Mouse (Mus musculus): ENCODE measurements around the gene Amd1.

Gene Amd1

DNA sequence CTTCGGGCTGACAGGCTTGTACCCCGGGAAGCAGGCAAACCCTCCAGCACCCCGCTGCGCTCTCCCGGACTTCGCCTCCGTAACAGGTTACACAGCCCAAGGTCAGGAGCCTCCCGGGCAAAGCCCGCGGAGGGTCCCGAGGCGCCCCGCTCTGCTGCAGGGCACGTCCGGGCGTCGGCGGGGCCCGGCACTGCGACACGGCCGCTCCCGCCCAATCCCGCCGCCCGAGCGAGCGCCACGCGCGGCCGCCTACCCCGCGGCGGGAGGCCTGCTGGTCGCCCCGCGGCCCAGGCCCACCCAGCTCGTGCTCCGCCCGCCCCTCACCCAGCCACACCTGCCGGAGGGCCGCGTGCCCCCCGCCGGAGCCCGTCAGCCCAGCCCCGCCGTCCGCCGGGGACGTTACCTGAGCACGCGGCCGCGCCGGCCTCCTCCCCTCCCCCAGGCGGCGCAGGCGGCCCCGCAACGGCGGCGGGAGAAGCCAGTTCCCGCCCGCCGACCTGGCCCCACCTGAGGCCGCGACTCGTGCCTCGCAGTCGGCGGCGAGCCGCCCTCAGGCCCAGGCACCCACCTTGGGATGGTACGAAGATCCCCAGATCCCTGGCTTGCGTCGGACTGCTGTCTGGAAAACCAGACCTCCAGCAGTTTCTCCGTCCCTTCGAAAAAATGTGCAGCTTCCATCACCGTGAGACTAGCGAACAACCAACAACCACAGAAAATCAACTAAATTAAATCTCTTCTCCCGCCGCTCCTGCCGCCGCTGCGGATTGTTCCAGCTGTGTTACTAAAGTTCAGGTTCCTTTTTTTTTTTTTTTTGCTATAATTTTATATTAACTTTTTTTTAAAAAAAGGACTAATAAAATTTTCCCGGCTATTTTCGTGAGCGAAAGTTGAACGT, 558 bp downstream of the Amd1 start:
- DNase-seq: peak; percentile 65

DNA sequence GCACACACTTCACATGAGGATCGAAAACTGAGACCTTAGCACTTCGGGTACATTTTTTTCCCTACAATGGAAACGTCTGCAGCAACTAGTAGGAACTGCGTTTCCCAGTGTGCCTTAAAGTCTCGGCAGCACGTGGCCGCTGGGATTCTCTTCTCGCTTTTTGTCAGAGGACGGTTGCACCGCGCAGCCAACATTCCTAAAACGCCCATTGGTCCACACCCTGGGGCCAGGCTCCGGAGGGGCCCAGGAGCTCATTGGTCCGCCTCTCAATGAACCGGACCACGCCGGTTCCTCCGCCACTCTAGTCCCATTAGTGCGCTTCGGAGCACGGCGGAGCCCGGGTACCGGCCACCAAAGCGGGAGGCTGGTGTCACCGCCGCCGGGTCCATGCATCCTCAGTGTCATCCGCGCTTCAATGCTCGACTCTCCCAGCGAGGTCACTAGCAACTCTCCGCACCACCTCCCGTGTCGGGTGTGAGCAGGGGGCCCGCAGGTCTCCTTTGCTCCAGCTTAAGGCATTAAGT, 1.3 kb downstream of the Amd1 start:
- DNase-seq: peak; percentile 84

DNA sequence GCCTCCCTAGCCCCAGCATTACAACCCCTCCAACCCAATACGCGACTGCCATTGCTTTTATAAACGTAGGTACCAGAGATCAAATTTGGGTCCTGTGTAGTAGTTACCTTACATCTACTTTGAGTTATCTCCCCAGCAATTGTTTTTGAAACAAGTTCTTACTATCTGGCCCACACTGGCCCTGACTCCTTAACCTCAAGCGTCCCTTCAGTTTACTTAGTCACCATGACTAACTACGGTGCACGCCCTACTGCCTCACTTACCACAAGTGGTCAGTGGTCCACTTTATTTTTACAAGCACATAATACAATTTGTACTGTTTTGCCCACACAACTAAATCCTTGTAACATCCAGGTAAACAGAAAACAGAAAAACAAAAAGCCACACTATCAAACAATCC, 9.3 kb downstream of the Amd1 start:
- DNase-seq: no peak

DNA sequence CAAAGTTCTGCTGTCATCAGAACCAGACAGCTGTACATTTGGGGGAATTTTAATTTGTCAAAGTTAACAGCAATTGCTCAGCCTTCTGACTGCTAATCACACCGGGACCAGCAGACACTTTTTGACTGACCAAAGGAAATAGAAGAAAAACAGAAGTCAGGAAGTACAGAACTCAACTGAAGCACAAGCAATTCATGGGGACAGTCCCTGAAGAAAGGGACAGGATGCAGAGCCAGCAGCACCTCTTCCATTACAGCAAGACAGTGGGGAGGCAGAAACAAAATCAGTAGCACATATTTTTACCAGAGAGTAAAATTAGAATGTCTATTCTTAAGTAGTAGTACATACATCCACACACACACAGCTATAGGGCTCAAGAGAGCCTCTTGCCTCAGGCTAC, 15.2 kb downstream of the Amd1 start:
- DNase-seq: no peak

DNA sequence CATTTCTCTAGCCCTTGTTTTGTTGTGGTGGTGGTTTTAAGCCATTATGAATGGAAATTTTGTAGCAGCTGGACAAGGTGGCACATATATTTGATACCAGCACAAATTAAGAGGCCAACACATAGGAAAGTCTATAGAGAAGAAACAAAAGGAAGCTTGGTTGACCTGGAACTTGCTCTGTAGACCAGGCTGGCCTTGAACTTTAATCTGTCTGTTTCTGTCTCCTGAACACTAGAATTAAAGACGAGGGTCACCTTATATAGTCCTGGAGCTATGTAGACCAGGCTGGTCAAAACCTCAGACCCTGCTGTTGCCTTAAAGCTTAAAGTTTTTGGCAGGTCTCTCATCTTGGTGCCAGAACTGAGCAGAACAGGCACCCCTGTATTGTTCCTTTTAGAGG, 16.4 kb downstream of the Amd1 start:
- no peak for DNase-seq

DNA sequence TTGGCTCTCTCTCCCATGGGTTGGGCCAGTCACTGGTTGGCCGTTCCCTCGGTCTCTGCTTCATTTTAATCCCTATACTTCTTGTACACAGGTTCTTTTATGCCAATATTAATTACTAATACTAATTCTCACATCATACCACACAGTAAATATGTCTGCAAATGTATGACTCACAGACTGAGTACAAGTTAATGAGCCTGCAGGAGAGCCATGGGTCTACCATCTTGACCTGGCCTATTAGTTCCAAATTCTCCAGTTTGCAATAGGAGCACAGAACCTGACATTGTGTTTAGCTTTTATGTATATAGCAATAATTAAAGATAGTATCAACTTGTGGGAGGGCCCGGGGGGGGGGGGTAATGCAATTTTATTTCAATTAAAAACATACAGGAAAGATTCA, 17.0 kb downstream of the Amd1 start:
- DNase-seq: no peak

DNA sequence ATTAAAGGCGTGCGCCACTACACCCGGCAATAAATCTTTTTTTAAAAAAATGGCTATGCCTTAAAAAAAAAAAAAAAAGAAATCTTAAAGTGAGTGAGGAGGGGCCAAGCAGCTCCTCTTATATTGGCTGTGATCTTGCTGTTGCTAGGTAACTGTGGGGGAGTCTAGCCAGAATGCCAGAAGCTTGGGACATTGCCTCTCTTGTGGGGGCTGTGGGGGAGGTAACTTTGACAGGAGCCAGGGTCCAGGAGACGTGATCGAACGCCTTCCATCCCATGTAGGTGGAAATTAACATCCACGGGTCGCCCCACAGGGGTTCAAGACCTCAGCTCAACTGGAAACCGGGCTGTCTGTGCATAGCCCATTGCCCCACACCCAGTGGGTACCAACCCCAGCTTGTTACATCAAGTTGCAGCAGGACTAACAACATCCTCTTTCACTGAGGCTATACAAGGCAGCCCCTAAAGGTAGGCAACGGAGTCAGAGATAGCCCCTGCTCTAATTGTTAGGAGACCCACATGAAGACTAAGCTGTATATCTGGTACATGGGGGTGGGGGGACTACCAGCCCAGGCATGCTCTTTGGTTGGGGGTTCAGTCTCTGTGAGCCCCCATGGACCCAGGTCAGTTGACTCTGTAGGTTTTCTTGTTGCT, 17.7 kb downstream of the Amd1 start:
- no peak for DNase-seq

DNA sequence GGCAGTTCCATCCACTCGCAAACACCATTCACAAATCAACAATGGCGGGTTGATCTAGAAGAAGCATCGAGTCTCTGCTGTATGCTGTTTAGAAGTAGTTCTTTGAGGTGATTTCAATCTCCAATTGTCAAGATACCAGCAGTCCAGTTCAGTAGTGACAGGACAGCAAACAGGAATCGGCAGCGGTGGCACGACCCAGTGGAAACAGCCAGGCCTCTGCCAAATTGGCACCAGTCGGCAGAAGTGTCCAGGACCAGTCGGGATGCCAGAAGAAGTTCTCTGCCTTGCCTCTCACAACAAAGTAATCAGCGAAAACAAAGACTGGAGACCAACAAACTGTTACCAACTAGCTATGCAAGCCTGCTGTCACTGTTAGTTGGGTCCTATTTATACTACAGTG, 18.4 kb downstream of the Amd1 start:
- DNase-seq: no peak

DNA sequence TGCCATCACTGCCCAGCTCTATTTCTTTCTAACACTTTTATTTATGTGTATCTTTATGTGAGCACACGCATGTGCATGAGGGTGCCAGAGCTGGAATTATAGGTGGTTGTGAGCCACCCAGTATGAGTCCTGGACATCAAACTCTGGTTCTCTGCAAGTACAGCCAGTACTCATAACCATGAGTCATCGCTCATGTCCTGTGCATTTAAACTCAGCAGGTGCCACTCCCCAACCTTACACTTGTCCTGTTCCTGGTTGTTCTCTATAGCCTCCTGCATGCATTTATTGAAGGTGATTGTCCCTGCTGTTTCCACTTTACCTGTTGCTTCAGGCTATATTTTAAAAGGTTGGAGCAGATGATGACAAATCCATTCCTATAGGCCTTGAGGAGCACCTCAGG, 20.4 kb downstream of the Amd1 start:
- DNase-seq: no peak

DNA sequence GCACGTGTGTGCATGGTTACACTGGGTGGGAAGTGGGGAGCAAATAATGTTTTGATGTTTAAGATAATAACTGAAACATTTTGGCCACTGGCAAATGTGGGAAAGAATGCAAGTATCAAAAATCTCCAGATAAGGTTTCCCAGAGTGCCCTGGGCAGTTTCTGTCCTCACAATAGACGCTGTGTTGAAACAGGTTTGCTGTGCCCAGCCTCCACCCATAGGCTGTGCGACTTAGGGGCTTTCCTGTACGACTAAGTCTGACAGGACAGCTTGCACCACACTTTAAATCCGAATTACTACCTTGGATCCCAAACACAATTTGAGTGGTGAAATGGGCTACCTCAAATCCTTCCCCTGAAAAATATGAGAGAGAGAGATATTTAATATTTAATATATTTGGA, 23.7 kb downstream of the Amd1 start:
- no peak for DNase-seq

DNA sequence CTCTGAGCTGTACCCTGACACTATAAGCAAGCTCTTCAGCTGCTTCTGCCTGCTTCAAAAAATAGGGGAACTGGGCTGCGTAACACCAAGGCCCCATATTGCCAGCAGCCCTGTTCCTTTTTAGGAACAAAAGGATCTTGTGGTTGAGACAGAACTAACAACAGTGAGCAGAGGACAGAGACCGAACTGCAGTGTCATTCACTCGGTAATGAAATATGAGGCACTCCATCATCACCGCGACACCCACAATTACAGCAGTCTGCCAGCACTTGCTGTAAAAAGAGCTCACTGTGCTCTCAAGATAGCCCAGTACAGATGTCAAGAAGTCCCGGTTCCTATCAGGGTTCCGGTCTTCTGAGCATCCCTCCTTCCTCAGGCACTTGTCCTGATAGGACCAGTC, 26.0 kb downstream of the Amd1 start:
- DNase-seq: no peak

DNA sequence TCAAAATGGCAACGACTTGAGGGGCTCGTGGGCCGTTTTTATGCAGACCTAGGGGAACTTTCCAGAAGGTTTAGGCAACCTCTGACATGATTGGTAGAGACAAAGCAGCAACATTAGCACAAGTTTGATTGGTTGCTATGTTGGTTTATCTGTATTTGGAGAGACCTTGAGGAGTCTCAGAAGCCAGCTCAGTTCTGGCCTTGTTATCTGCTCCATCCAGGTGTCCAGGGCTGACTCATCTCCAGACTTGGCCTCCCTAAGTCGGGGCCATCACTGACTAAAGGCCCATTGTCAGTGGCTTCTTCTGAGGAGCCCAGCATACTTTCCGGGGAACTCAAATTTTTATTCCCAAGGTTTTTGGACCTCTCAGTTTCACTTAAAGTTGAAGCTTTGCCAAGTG, 28.0 kb downstream of the Amd1 start:
- DNase-seq: no peak

DNA sequence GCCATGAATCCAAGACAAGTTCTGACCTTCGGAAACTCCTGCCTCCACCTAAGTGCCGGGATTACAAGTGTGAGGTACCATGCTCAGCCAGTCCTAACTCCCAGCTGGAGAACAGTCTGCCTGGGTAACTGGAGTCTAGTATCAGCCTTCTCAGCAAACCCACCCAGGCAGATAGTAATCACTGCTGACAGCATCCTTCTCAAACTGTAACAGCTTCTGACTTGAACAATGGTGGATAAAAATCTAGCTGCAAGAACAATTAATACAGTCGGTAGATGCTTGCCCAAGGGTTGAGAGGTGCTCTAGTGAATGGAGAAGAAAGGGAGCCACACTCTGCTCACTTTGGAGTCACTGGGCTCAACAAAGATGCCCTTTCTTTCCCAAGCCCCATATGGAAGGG, 30.8 kb downstream of the Amd1 start:
- no peak for DNase-seq

DNA sequence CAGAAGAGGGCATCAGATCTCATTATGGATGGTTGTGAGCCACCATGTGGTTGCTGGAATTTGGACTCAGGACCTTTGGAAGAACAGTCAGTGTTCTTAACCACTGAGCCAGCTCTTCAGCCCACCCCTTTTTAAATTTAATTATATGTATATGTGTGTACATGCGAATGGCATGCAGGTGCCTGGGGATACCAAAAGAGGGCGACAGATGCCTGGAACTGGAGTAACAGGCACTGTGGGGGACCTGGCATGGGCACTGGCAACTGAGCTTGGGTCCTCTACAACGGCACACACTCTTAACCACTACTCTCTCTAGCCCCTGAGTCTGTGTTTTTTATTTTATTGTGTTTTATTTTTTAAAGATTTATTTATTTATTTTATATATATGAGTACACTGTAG, 37.1 kb downstream of the Amd1 start:
- DNase-seq: no peak

DNA sequence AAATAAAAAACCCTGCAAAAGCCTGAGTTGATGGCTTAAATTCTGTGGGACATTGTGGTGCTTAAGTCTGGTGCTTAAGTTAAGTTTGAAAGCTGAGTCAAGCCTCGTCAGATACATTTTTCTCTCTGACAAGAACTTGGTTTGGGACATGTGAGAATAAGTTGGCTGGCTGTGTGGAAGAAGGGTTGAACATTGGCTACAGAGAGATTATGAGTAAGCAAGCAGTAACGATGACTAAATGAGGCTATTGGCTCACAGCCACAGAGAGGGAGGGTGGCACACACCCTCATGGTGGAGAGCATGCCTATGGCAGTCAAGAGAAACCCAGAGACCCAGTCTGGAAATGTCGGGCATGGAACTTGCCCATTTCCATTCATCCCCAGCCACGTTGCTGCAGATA, 38.3 kb downstream of the Amd1 start:
- no peak for DNase-seq

DNA sequence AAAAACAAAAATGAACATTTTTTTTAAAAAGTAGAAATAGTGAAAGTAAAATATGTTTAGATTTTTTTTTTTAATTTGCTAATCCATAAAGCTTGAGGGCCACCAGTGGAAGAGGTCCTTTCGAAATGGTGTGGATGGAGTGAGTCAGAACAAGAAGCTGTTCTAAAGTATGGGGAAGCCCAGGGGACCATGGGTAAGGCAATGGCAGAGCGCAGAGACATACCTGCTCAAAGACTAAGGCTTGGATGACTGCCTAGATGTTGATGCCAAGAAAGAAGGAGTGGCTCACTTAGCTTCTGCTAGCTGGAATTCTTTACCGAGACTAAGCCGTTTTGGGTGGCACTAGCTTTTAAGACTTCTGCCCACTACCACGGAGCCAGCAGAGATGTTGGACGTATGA, 39.8 kb downstream of the Amd1 start:
- DNase-seq: no peak

DNA sequence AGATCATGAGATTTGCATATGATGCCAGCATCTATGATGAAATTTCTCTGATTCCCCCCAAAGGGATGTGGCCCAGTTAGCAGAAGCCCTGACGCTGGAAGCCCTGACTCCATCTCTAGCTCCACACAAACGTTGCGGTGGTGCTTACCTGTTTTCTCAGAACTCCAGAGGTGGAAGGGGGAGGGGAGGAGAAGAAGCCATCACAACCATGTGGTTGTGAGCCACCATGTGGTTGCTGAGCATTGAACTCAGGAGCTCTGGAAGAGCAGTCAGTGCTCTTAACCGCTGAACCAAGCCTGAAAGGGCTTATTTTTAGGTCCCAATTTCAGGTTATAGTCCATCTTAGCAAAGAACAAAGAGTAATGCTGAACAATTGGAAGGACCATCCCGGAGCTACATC, 41.7 kb downstream of the Amd1 start:
- DNase-seq: no peak

DNA sequence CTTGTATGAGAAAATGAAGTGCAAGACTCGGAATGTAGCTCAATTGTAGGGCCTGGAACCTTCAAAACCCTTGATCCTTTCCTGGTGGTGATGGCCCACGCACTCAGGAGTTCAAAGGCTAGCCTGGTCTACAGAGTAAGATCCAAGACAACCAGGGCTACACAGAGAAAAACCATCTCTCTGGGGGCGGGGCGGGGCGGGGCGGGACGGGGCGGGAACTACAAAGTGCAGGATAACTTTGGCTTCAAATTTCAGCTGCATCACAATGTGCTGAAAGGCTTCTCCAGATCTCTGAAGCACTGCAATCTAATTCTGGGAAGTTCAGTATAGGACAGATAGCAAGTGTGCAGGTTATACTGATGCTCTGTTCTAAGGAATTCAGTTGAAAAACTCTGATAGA, 42.4 kb downstream of the Amd1 start:
- no peak for DNase-seq

DNA sequence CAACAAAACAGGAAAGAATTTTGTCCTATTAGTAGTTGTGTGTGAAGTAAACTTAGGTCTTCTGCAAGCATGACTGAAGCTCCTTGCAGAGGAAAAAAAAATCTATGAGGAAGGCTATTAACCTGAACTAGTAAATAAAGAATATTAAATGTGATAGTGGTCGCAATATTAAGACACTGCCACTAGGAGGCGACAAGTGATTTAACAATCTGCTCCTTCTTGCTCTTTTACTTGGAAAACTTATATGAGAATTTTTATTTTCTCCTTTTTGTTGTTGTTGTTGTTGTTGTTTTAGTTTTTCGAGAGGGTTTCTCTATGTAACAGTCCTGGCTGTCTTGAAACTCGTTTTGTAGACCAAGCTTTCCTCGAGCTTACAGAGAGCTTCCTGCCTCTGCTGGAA, 43.0 kb downstream of the Amd1 start:
- peak; percentile 33 for DNase-seq

DNA sequence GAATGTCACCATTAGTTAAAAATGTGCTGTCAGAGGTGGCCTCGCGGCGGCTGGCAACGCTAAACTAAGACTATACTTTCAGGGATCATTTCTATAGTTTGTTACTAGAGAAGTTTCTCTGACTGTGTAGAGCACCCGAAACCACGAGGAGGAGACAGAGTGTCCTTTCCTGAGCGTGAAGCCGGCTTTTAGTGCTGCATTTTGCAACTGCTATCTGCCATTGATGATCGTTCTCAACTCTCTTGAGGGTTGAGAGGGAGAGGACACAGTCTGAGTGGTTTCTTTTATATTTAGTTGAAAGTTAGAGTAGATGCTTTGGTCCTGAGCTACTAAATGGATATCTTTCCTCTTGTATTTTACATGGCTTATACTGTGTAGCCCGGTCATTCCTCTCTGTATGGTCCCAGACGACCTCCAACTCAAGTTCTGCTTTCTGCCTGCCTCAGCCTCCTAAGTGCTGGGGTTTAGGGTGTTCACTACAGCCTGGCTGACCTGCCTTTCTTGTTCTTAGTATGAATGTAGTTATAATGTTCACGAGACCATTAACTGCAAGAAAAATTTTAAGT, 43.5 kb downstream of the Amd1 start:
- peak; percentile 32 for DNase-seq

DNA sequence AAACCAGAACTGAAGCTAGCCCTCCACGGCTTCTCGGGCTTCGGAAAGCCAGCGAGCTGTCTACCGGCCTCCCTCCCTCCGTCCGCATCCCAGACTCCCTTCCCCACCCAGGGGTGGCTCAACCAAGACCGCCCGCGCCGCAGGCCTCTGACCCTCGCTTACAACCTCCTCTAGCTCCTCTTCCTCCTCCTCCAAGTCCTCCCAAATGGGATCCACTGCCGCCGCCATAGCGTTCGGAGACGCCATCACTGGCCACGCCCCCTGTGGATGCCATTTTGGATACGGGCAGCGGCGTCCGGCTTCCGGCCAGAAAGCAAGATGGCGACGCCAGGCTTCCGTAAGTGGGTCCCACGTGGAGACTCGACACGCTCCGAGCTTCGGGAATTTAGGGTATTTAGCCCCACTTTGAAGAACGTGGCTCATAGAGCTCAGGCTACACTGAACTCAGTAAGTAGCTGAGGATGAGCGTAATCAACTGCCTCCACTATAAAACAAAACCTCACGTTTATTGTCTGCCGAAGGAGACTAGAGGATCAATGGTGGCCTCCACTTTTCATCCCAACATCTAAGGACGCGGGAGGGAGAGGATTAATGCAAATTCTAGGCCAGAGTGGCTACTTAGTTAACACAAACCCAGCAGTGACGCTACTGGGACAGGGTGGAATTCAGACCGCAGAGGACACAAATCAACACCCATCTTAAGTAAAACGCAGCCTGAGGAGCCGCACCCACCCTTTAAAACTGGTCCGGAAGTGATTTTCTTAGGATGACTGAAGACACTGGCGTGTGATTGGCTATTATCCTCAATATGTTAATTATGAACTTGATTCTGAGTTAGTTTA, 44.4 kb downstream of the Amd1 start, which contains the start of gene Gtf3c6:
TSS of gene Gtf3c6 (minus strand) at position 695 of the 842 bp plus-strand sequence.
- DNase-seq: peak; percentile 90

DNA sequence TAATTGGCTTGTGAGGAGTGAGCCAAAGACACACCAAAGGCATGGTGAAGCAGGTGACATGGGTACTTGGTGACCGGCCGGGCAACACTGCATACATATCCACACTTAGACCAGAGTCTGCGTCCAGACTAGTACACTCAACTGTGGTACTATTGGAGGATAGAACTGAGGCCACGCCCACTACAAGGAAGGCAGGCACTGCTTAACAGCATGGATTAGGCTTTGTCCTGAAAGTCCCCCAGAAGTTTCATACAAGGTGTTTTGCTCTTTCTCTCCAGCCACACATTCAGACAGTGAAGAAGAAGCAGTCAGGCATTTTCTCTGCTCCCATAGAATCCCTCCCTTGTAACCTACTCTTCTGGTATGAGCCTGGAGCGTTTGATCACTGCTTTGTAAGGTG, 45.3 kb downstream of the Amd1 start:
- DNase-seq: peak; percentile 43

DNA sequence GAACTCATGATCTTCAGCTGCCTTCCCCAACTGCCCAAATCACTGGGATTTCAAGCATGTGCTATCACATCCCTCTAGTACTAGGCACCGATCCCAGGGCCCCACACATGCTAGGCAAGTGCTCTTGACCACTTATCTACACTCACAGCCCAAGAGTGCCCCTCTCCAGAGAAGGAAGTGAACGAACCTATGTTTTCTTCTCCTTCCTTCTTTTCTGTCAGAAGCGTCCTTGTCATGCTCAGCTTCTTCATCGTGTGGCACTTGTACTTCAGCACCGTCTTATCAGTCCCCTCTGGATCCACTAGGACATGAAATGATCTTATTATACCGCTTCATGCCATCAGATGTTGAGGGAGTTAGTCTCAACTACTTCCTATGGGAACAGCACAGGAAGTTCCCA, 51.0 kb downstream of the Amd1 start:
- DNase-seq: no peak
